ENCODE assay signal across 8 mouse cellular contexts in the genomic region with DNA sequence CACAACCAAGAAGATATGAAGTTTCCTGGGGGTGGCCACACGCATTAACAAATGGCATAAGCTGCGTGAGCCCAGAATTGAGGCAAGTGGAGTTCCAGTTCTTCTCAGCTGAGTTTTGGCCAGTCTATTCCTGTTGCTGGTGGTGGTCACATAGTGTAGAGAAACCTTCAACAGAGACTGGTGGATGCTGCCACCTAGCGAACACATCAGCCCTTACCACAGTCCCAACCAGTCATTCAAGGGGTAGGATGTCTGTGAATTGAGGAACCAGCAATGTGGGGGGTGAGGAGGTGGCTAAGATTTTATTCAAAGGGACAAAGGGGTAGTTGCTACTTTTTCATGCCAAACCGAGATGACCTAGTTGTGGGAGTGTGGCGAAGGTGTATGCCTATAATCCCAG. TPM values are rescaled to one million over a fixed set of nuclear protein-coding genes. Genes with fewer than 3 reads are reported as not detected.
A peak's percentile ranks its signal among the peaks of the same experiment; 100 is the strongest.
DNase-seq lines count a peak whose midpoint lies in the region; ATAC-seq and TF ChIP-seq lines count a peak whose summit lies in the region.

No protein-coding gene starts in this region.

- H3K9me3 ChIP-seq in embryonic facial prominence, embryonic 12.5 days: no peaks in the 10 kb centered on the region
- H3K9me3 ChIP-seq in heart, embryonic 11.5 days (replicated peaks; ENCODE audit: control insufficient read depth, low read length): no peaks in the 10 kb centered on the region
- H3K9me3 ChIP-seq in kidney, embryonic 14.5 days (ENCODE audit: control insufficient read depth, low read length): no peaks in the 10 kb centered on the region
- H3K9me3 ChIP-seq in limb, embryonic 14.5 days (ENCODE audit: control insufficient read depth, low read length): no peaks in the 10 kb centered on the region
- no peaks in the 10 kb centered on the region for H3K9me3 ChIP-seq in stomach, embryonic 15.5 days

- no peak overlapping the region for H3K4me3 ChIP-seq in embryonic facial prominence, embryonic 12.5 days
- no peak overlapping the region for H3K4me3 ChIP-seq in heart, embryonic 11.5 days (ENCODE audit: low read depth, low read length)
- H3K4me3 ChIP-seq in kidney, embryonic 14.5 days (ENCODE audit: low read length): no peak overlapping the region
- no peak overlapping the region for H3K4me3 ChIP-seq in limb, embryonic 14.5 days (replicated peaks; ENCODE audit: low read length)
- H3K4me3 ChIP-seq in stomach, embryonic 15.5 days (replicated peaks): no peak overlapping the region

- H3K9ac ChIP-seq in embryonic facial prominence, embryonic 12.5 days: no peak overlapping the region
- H3K9ac ChIP-seq in heart, embryonic 11.5 days (ENCODE audit: low read depth, low read length): no peak overlapping the region
- H3K9ac ChIP-seq in kidney, embryonic 14.5 days (ENCODE audit: low read depth, low read length): no peak overlapping the region
- no peak overlapping the region for H3K9ac ChIP-seq in limb, embryonic 14.5 days (ENCODE audit: low read depth, low read length, severe bottlenecking)
- H3K9ac ChIP-seq in stomach, embryonic 15.5 days: no peak overlapping the region

- H3K27ac ChIP-seq in embryonic facial prominence, embryonic 12.5 days: no peak overlapping the region
- H3K27ac ChIP-seq in heart, embryonic 11.5 days (ENCODE audit: low read depth, low read length): no peak overlapping the region
- H3K27ac ChIP-seq in kidney, embryonic 14.5 days (ENCODE audit: low read depth, low read length): no peak overlapping the region
- H3K27ac ChIP-seq in limb, embryonic 14.5 days (replicated peaks; ENCODE audit: low read depth, low read length): no peak overlapping the region
- H3K27ac ChIP-seq in stomach, embryonic 15.5 days: no peak overlapping the region

- WGBS in embryonic facial prominence, embryonic 12.5 days: 12% methylated on average over 5 of the region's 5 CpGs
- WGBS in heart, embryonic 11.5 days (ENCODE audit: insufficient replicate concordance): 13% methylated on average over 5 of the region's 5 CpGs
- WGBS in kidney, embryonic 14.5 days: 14% methylated on average over 5 of the region's 5 CpGs
- 14% methylated on average over 5 of the region's 5 CpGs for WGBS in limb, embryonic 14.5 days
- 12% methylated on average over 5 of the region's 5 CpGs for WGBS in stomach, embryonic 15.5 days

- DNase-seq in urinary bladder, postnatal 25 days (ENCODE audit: low spot score): peak; percentile 29
- no peak for DNase-seq in urinary bladder, adult 2 months (ENCODE audit: low spot score)
- peak; percentile 88 for DNase-seq in limb, embryonic 14.5 days (ENCODE audit: low spot score)
- DNase-seq in monocyte, adult 2 months (ENCODE audit: low read depth in 1 of 2, low spot score in 2 of 2): peak; percentile 30 to 55

- no peak overlapping the region for H3K4me2 ChIP-seq in embryonic facial prominence, embryonic 12.5 days (replicated peaks)
- no peak overlapping the region for H3K4me2 ChIP-seq in heart, embryonic 11.5 days
- no peak overlapping the region for H3K4me2 ChIP-seq in kidney, embryonic 14.5 days (replicated peaks; ENCODE audit: low read depth, low read length)
- no peak overlapping the region for H3K4me2 ChIP-seq in limb, embryonic 14.5 days (replicated peaks; ENCODE audit: low read depth, low read length, severe bottlenecking)
- no peak overlapping the region for H3K4me2 ChIP-seq in stomach, embryonic 15.5 days

- ATAC-seq in embryonic facial prominence, embryonic 12.5 days (ENCODE audit: insufficient number of reproducible peaks, insufficient read depth, low FRiP score, low TSS enrichment): peak; percentile 86
- 0 out of 2 replicates have a peak, but pooled peaks have one; percentile 55 for ATAC-seq in heart, embryonic 11.5 days (replicated peaks; ENCODE audit: insufficient number of reproducible peaks, low FRiP score, low TSS enrichment)
- peak; percentile 87 for ATAC-seq in kidney, embryonic 14.5 days (ENCODE audit: low FRiP score, low TSS enrichment)
- peak; percentile 86 for ATAC-seq in limb, embryonic 14.5 days (ENCODE audit: low FRiP score, low read depth)
- ATAC-seq in stomach, embryonic 15.5 days (ENCODE audit: insufficient read depth, low FRiP score, low read depth): peak; percentile 81

- peaks cover 9% of the 10 kb centered on the region; the same call in 1 of the 2 replicates for H3K36me3 ChIP-seq in embryonic facial prominence, embryonic 12.5 days
- no peaks in the 10 kb centered on the region for H3K36me3 ChIP-seq in heart, embryonic 11.5 days (ENCODE audit: control insufficient read depth, insufficient read depth, low read length)
- H3K36me3 ChIP-seq in kidney, embryonic 14.5 days (ENCODE audit: control insufficient read depth, insufficient read depth, low read length): peaks cover 5% of the 10 kb centered on the region; the same call in 1 of the 2 replicates
- H3K36me3 ChIP-seq in limb, embryonic 14.5 days (ENCODE audit: control insufficient read depth, insufficient read depth, low read length): peaks cover 22% of the 10 kb centered on the region
- H3K36me3 ChIP-seq in stomach, embryonic 15.5 days: peaks cover 13% of the 10 kb centered on the region; the same call in 1 of the 2 replicates

- H3K4me1 ChIP-seq in embryonic facial prominence, embryonic 12.5 days: no peaks in the 10 kb centered on the region
- H3K4me1 ChIP-seq in heart, embryonic 11.5 days (ENCODE audit: control insufficient read depth, insufficient read depth, low read length): 0 out of 2 replicates have a peak, but pooled peaks cover under 1% of the 10 kb centered on the region
- H3K4me1 ChIP-seq in kidney, embryonic 14.5 days (ENCODE audit: control insufficient read depth, insufficient read depth, low read length): no peaks in the 10 kb centered on the region
- no peaks in the 10 kb centered on the region for H3K4me1 ChIP-seq in limb, embryonic 14.5 days (ENCODE audit: control insufficient read depth, insufficient read depth, low read length)
- 0 out of 2 replicates have a peak, but pooled peaks cover 7% of the 10 kb centered on the region for H3K4me1 ChIP-seq in stomach, embryonic 15.5 days

- H3K27me3 ChIP-seq in embryonic facial prominence, embryonic 12.5 days: 0 out of 2 replicates have a peak, but pooled peaks cover 5% of the 10 kb centered on the region
- H3K27me3 ChIP-seq in heart, embryonic 11.5 days (ENCODE audit: control insufficient read depth, insufficient read depth, low read length): no peaks in the 10 kb centered on the region
- no peaks in the 10 kb centered on the region for H3K27me3 ChIP-seq in kidney, embryonic 14.5 days (ENCODE audit: control insufficient read depth, insufficient read depth, low read length)
- H3K27me3 ChIP-seq in limb, embryonic 14.5 days (ENCODE audit: control insufficient read depth, insufficient read depth, low read length): no peaks in the 10 kb centered on the region
- no peaks in the 10 kb centered on the region for H3K27me3 ChIP-seq in stomach, embryonic 15.5 days (replicated peaks)

- TF ChIP-seq POLR2A in limb, embryonic 14.5 days (IDR thresholded peaks at IDR 0.05; ENCODE audit: borderline replicate concordance, extremely low read depth, insufficient read depth, insufficient read length): no peak

RNA-seq across cellular contexts. Expression of a gene that starts 22.4 kb away (rescaled TPM):
- polyA plus RNA-seq in urinary bladder, adult 2 months (2012; rRNA removed): not detected in 2 replicates
- not detected in 2 replicates for polyA plus RNA-seq in embryonic facial prominence, embryonic 12.5 days (2016; fragmentation: Nextera tagmentation; extraction: Ambion mirVana)
- polyA plus RNA-seq in heart, embryonic 11.5 days (2014; fragmentation: Nextera tagmentation; extraction: Ambion mirVana): not detected in 2 replicates
- not detected in 2 replicates for polyA plus RNA-seq in kidney, embryonic 14.5 days (2014; fragmentation: Nextera tagmentation; extraction: Ambion mirVana)
- not detected in 2 replicates for polyA plus RNA-seq in limb, embryonic 14.5 days (2012; rRNA removed)
- polyA plus RNA-seq in limb, embryonic 14.5 days (2014; fragmentation: Nextera tagmentation; extraction: Ambion mirVana): not detected in 2 replicates
- polyA plus RNA-seq in stomach, embryonic 15.5 days (2015; fragmentation: Nextera tagmentation; extraction: Ambion mirVana): not detected in 2 replicates

RNA-seq across cellular contexts. Expression of a gene that starts 33.8 kb away (rescaled TPM):
- polyA plus RNA-seq in urinary bladder, adult 2 months (2012; rRNA removed): 33.6 and 39.8 TPM in 2 replicates
- 16.1 and 18.5 TPM in 2 replicates for polyA plus RNA-seq in embryonic facial prominence, embryonic 12.5 days (2016; fragmentation: Nextera tagmentation; extraction: Ambion mirVana)
- polyA plus RNA-seq in heart, embryonic 11.5 days (2014; fragmentation: Nextera tagmentation; extraction: Ambion mirVana): 7.0 and 9.8 TPM in 2 replicates
- polyA plus RNA-seq in kidney, embryonic 14.5 days (2014; fragmentation: Nextera tagmentation; extraction: Ambion mirVana): 10.1 and 11.3 TPM in 2 replicates
- 42.6 and 46.1 TPM in 2 replicates for polyA plus RNA-seq in limb, embryonic 14.5 days (2012; rRNA removed)
- 15.8 TPM in 2 replicates for polyA plus RNA-seq in limb, embryonic 14.5 days (2014; fragmentation: Nextera tagmentation; extraction: Ambion mirVana)
- polyA plus RNA-seq in stomach, embryonic 15.5 days (2015; fragmentation: Nextera tagmentation; extraction: Ambion mirVana): 23.9 and 26.9 TPM in 2 replicates

RNA-seq across cellular contexts. Expression of a gene that starts 35.3 kb away (rescaled TPM):
- 0.59 and 1.1 TPM in 2 replicates for polyA plus RNA-seq in urinary bladder, adult 2 months (2012; rRNA removed)
- polyA plus RNA-seq in embryonic facial prominence, embryonic 12.5 days (2016; fragmentation: Nextera tagmentation; extraction: Ambion mirVana): 0.81 and 1.5 TPM in 2 replicates
- 24.3 and 30.1 TPM in 2 replicates for polyA plus RNA-seq in heart, embryonic 11.5 days (2014; fragmentation: Nextera tagmentation; extraction: Ambion mirVana)
- polyA plus RNA-seq in kidney, embryonic 14.5 days (2014; fragmentation: Nextera tagmentation; extraction: Ambion mirVana): 1.5 and 2.7 TPM in 2 replicates
- 9.5 and 17.9 TPM in 2 replicates for polyA plus RNA-seq in limb, embryonic 14.5 days (2012; rRNA removed)
- polyA plus RNA-seq in limb, embryonic 14.5 days (2014; fragmentation: Nextera tagmentation; extraction: Ambion mirVana): 4.1 and 5.9 TPM in 2 replicates
- 1.4 and 1.5 TPM in 2 replicates for polyA plus RNA-seq in stomach, embryonic 15.5 days (2015; fragmentation: Nextera tagmentation; extraction: Ambion mirVana)

RNA-seq across cellular contexts. Expression of a gene that starts 58.9 kb away (rescaled TPM):
- not detected in 2 replicates for polyA plus RNA-seq in urinary bladder, adult 2 months (2012; rRNA removed)
- 0.22 TPM in 1 of 2 replicates, not detected in the other for polyA plus RNA-seq in embryonic facial prominence, embryonic 12.5 days (2016; fragmentation: Nextera tagmentation; extraction: Ambion mirVana)
- polyA plus RNA-seq in heart, embryonic 11.5 days (2014; fragmentation: Nextera tagmentation; extraction: Ambion mirVana): 0.32 and 0.47 TPM in 2 replicates
- 0.18 and 0.20 TPM in 2 replicates for polyA plus RNA-seq in kidney, embryonic 14.5 days (2014; fragmentation: Nextera tagmentation; extraction: Ambion mirVana)
- 0.18 and 0.29 TPM in 2 replicates for polyA plus RNA-seq in limb, embryonic 14.5 days (2012; rRNA removed)
- 0.21 TPM in 1 of 2 replicates, not detected in the other for polyA plus RNA-seq in limb, embryonic 14.5 days (2014; fragmentation: Nextera tagmentation; extraction: Ambion mirVana)
- not detected in 2 replicates for polyA plus RNA-seq in stomach, embryonic 15.5 days (2015; fragmentation: Nextera tagmentation; extraction: Ambion mirVana)
